Mouse (Mus musculus): ENCODE measurements around the gene Vmn2r91. TPM values are rescaled to one million over a fixed set of nuclear protein-coding genes. Genes with fewer than 3 reads are reported as not detected.

Gene Vmn2r91
- polyA plus RNA-seq (2015; fragmentation: Nextera tagmentation; extraction: Ambion mirVana), result not detected in 2 replicates

DNA sequence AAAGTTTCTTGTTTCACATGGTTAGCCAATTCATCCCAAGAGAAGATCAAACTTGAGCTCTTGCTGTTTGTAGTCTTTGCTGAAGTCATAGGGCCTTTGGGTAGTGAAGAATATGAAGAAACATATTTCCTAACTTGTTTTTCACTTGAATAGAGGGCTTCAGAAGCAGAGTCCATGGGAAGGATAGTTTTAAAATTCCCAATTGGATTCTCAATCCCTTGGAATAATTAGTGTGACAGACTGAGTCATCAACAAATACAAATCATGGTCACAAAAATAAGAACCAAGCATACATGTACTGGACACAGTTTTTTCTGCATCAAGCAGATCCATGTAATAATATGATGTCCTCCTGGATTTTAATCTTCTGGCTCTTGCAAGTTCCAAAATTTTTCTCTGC, at the start of gene Vmn2r91:
Gene Vmn2r91, plus strand, starts transcription at position 301 of the 400 bp plus-strand sequence.

DNA sequence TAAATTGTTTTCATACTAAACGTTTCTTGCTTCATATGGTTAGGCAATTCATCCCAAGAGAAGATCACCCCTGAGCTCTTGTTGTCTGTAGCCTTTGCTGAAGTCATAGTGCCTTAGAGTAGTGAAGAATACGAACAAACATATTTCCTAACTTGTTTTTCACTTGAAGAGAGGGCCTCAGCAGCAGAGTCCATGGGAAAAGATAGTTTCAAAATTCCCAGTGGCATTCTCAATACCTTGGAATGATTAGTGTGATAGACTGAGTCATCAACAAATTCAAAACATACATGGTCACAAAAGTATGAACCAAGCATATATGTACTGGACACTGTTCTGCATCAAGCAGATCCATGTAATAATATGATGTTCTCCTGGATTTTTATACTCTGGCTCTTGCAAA, 35.7 kb upstream of the Vmn2r91 start, which contains the start of gene Vmn2r124:
Gene Vmn2r124, plus strand, starts transcription at position 301 of the 400 bp plus-strand sequence.

GRCm38 (mm10) chr17:18151587-18151986, 66.8 kb downstream of the Vmn2r91 start, which contains the start of gene Vmn2r92:
TSS of gene Vmn2r92 (plus strand) at chr17:18151887.

Other genes with a start within 250 kb of the Vmn2r91 start
- gene Has1, start 229.8 kb upstream of the Vmn2r91 start, polyA plus RNA-seq (2015; fragmentation: Nextera tagmentation; extraction: Ambion mirVana), result 1.4 and 1.5 TPM in 2 replicates
- 0.61 and 1.3 TPM in 2 replicates for gene Fpr1, start 201.1 kb upstream of the Vmn2r91 start, polyA plus RNA-seq (2015; fragmentation: Nextera tagmentation; extraction: Ambion mirVana)
- 1.2 and 1.8 TPM in 2 replicates for gene Fpr2, start 197.2 kb upstream of the Vmn2r91 start, polyA plus RNA-seq (2015; fragmentation: Nextera tagmentation; extraction: Ambion mirVana)
- not detected in 2 replicates for gene Fpr3, start 197.2 kb upstream of the Vmn2r91 start, polyA plus RNA-seq (2015; fragmentation: Nextera tagmentation; extraction: Ambion mirVana)
- gene Fpr-rs4, start 63.3 kb upstream of the Vmn2r91 start, polyA plus RNA-seq (2015; fragmentation: Nextera tagmentation; extraction: Ambion mirVana), result not detected in 2 replicates
- not detected in 2 replicates for gene Vmn2r124, start 35.6 kb upstream of the Vmn2r91 start, polyA plus RNA-seq (2015; fragmentation: Nextera tagmentation; extraction: Ambion mirVana)
- not detected in 2 replicates for gene Vmn2r92, start 66.9 kb downstream of the Vmn2r91 start, polyA plus RNA-seq (2015; fragmentation: Nextera tagmentation; extraction: Ambion mirVana)
- not detected in 2 replicates for gene Vmn2r94, start 192.7 kb downstream of the Vmn2r91 start, polyA plus RNA-seq (2015; fragmentation: Nextera tagmentation; extraction: Ambion mirVana)
- gene Vmn2r93, start 213.1 kb downstream of the Vmn2r91 start, polyA plus RNA-seq (2015; fragmentation: Nextera tagmentation; extraction: Ambion mirVana), result not detected in 2 replicates